Mouse (Mus musculus) frontal cortex, postnatal 25 days (tissue): ENCODE results near the gene Yeats2.

Experiments
- DNase-seq, 2 experiments: peaks; one replicate each; pipeline ENCODE4 v3.0.0; 2022; ENCODE audit warnings: low spot score in 2 of 2

Gene Yeats2

DNA sequence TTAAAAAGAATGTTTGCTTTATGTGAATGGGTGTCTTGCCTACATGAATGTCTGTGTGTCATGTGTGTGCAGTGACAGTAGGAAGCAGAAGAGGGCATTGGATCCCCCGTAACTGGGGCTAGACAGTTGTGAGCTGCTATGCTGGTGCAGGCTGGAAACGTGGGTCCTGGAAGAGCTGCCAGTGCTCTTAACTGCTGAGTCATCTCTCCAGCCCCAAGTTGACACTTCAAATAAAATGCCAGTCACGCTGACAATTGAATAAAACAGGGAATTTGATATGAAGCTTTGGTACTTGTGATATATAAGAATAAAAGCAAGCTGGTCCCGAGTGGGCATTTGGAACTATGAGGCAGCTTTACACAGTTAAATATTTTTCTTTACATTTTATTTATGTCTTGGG is 139.4 kb downstream of the Yeats2 start:
- no peak for DNase-seq
